Mouse (Mus musculus) CH12.LX (cell line): Measurements from ENCODE around the gene Tubg1. TPM values are rescaled to one million over a fixed set of nuclear protein-coding genes. Genes with fewer than 3 reads are reported as not detected.

Experiments
- DNase-seq: peaks from one replicate; pipeline ENCODE4 v3.0.0-alpha.2; 2013; ENCODE audit errors: extremely low read depth
- H3K27ac ChIP-seq: 2 replicates; pipeline ENCODE4 v1.5.1; 2012; ENCODE audit warnings: low read depth, mild to moderate bottlenecking, control low read depth, moderate library complexity; ENCODE audit not compliant: insufficient read depth
- H3K27me3 ChIP-seq: replicated peaks from 2 replicates; pipeline ENCODE3; 2012; ENCODE audit warnings: inconsistent platforms
- H3K36me3 ChIP-seq, 2 experiments: replicated peaks in 1 of 2; 2 replicates each; pipeline versions ENCODE3 to v1.6.1; 2012; ENCODE audit warnings: inconsistent platforms in 1 of 2, low read length in 1 of 2, mild to moderate bottlenecking in 1 of 2, mixed read lengths in 1 of 2, moderate library complexity in 1 of 2; ENCODE audit not compliant: control insufficient read depth in 1 of 2, insufficient read depth in 1 of 2
- H3K4me1 ChIP-seq, 2 experiments: 2 replicates each; pipeline ENCODE4 v1.6.1; 2012; ENCODE audit warnings: inconsistent platforms in 1 of 2, moderate library complexity in 1 of 2; ENCODE audit not compliant: insufficient read depth in 2 of 2, control insufficient read depth in 1 of 2
- H3K4me2 ChIP-seq: 2 replicates; pipeline ENCODE4 v1.6.1; 2012; ENCODE audit warnings: low read depth, mild to moderate bottlenecking, control low read depth; ENCODE audit not compliant: poor library complexity, insufficient read depth, severe bottlenecking
- H3K4me3 ChIP-seq, 3 experiments: fragments of 150-350 bp in 1 of 3; sonication (generic) in 1 of 3; replicated peaks in 1 of 3; 2 replicates each; pipeline versions ENCODE3 to v1.5.1; 2011 to 2012; ENCODE audit warnings: low read depth in 2 of 3, low read length in 2 of 3, mild to moderate bottlenecking in 2 of 3, moderate library complexity in 2 of 3, control low read depth in 1 of 3, improper control_type of control experiment in 1 of 3, inconsistent platforms in 1 of 3, mixed read lengths in 1 of 3; ENCODE audit not compliant: poor library complexity in 1 of 3
- H3K79me2 ChIP-seq: replicated peaks from 2 replicates; pipeline ENCODE4 v1.6.1; 2012; ENCODE audit warnings: mild to moderate bottlenecking, moderate library complexity; ENCODE audit not compliant: control insufficient read depth, poor library complexity, insufficient read depth, severe bottlenecking; ENCODE audit errors: extremely low read depth
- H3K9ac ChIP-seq: 2 replicates; pipeline ENCODE4 v1.6.1; 2012; ENCODE audit warnings: low read depth, mild to moderate bottlenecking, control low read depth, moderate library complexity; ENCODE audit not compliant: insufficient read depth
- H3K9me3 ChIP-seq: replicated peaks from 2 replicates; pipeline ENCODE3; 2012; ENCODE audit warnings: low read length, inconsistent platforms, mixed read lengths
- BHLHE40 ChIP-seq: IDR thresholded peaks from 2 replicates; pipeline ENCODE4 v1.6.1; 2011; ENCODE audit warnings: mild to moderate bottlenecking, low read depth, low read length, improper control_type of control experiment
- E2F4 ChIP-seq: IDR thresholded peaks from 2 replicates; pipeline ENCODE4 v1.6.1; 2011; ENCODE audit warnings: low read depth, low read length, improper control_type of control experiment; ENCODE audit not compliant: insufficient replicate concordance
- ELF1 ChIP-seq: IDR thresholded peaks from 2 replicates; pipeline ENCODE4 v1.6.1; 2014; ENCODE audit warnings: low read depth, mild to moderate bottlenecking, inconsistent platforms, low read length, improper control_type of control experiment
- HCFC1 ChIP-seq: IDR thresholded peaks from 2 replicates; pipeline ENCODE4 v1.6.1; 2012; ENCODE audit warnings: low read depth, mild to moderate bottlenecking, inconsistent platforms, low read length, improper control_type of control experiment
- JUND ChIP-seq: conservative IDR thresholded peaks from 2 replicates; pipeline ENCODE4 v1.6.1; 2011; ENCODE audit warnings: low read depth, low read length, improper control_type of control experiment
- KAT2A ChIP-seq: IDR thresholded peaks from 2 replicates; pipeline ENCODE4 v1.6.1; 2012; ENCODE audit warnings: low read length, improper control_type of control experiment, inconsistent platforms; ENCODE audit not compliant: insufficient replicate concordance
- MAFK ChIP-seq: IDR thresholded peaks from 2 replicates; pipeline ENCODE4 v1.6.1; 2011; ENCODE audit warnings: low read length, improper control_type of control experiment; ENCODE audit not compliant: insufficient replicate concordance
- MEF2A ChIP-seq: IDR thresholded peaks from 2 replicates; pipeline ENCODE4 v1.6.1; 2014; ENCODE audit warnings: low read depth, mild to moderate bottlenecking, inconsistent platforms, low read length, improper control_type of control experiment, borderline replicate concordance
- MXI1 ChIP-seq: IDR thresholded peaks from 2 replicates; pipeline ENCODE4 v1.6.1; 2011; ENCODE audit warnings: mild to moderate bottlenecking, low read depth, low read length, improper control_type of control experiment
- MYC ChIP-seq: IDR thresholded peaks from 2 replicates; pipeline ENCODE4 v1.6.1; 2011; ENCODE audit warnings: low read depth, mild to moderate bottlenecking, improper control_type of control experiment, low read length
- NRF1 ChIP-seq: IDR thresholded peaks from 2 replicates; pipeline ENCODE4 v1.6.1; 2014; ENCODE audit warnings: low read depth, mild to moderate bottlenecking, inconsistent platforms, low read length, improper control_type of control experiment, moderate library complexity
- POLR2A ChIP-seq: IDR thresholded peaks from 2 replicates; pipeline ENCODE4 v1.6.1; 2011; ENCODE audit warnings: low read depth, mild to moderate bottlenecking, improper control_type of control experiment, low read length
- RAD21 ChIP-seq: IDR thresholded peaks from 2 replicates; pipeline ENCODE4 v1.6.1; 2011; ENCODE audit warnings: low read depth, mild to moderate bottlenecking, low read length, improper control_type of control experiment, moderate library complexity
- RCOR1 ChIP-seq: conservative IDR thresholded peaks from 2 replicates; pipeline ENCODE4 v1.6.1; 2012; ENCODE audit warnings: low read depth, mild to moderate bottlenecking, inconsistent platforms, low read length, improper control_type of control experiment
- SMC3 ChIP-seq: IDR thresholded peaks from 2 replicates; pipeline ENCODE4 v1.6.1; 2011; ENCODE audit warnings: low read depth, low read length, improper control_type of control experiment
- TCF12 ChIP-seq: IDR thresholded peaks from 2 replicates; pipeline ENCODE4 v1.6.1; 2014; ENCODE audit warnings: low read depth, mild to moderate bottlenecking, inconsistent platforms, low read length, improper control_type of control experiment
- UBTF ChIP-seq: IDR thresholded peaks from 2 replicates; pipeline ENCODE4 v1.6.1; 2012; ENCODE audit warnings: low read depth, mild to moderate bottlenecking, inconsistent platforms, low read length, improper control_type of control experiment, moderate library complexity
- USF1 ChIP-seq: IDR thresholded peaks from 2 replicates; pipeline ENCODE4 v1.6.1; 2014; ENCODE audit warnings: low read depth, mild to moderate bottlenecking, inconsistent platforms, low read length, improper control_type of control experiment
- USF2 ChIP-seq: conservative IDR thresholded peaks from 2 replicates; pipeline ENCODE4 v1.6.1; 2011; ENCODE audit warnings: low read depth, low read length, improper control_type of control experiment
- ZC3H11A ChIP-seq: IDR thresholded peaks from 2 replicates; pipeline ENCODE4 v1.6.1; 2012; ENCODE audit warnings: low read depth, mild to moderate bottlenecking, inconsistent platforms, low read length, improper control_type of control experiment
- ZKSCAN1 ChIP-seq: IDR thresholded peaks from 2 replicates; pipeline ENCODE4 v1.6.1; 2012; ENCODE audit warnings: low read depth, inconsistent platforms, low read length, improper control_type of control experiment, borderline replicate concordance
- ZMIZ1 ChIP-seq: IDR thresholded peaks from 2 replicates; pipeline ENCODE4 v1.6.1; 2012; ENCODE audit warnings: low read depth, mild to moderate bottlenecking, inconsistent platforms, low read length, improper control_type of control experiment
- ZNF384 ChIP-seq: IDR thresholded peaks from 2 replicates; pipeline ENCODE4 v1.6.1; 2012; ENCODE audit warnings: low read depth, low read length, improper control_type of control experiment, inconsistent platforms
- dilution Hi-C: fragments of 300-500 bp; cut with MboI; formaldehyde crosslinking; loops from 2 replicates; pipeline ENCODE4 v1.14.3; 2020; ENCODE audit warnings: low sequenced_read_pairs; ENCODE audit not compliant: extremely low pct_unique_long_range_greater_than_20kb, extremely low pct_ligation_motif_present
- in situ Hi-C: fragments of 300-500 bp; cut with MboI; formaldehyde crosslinking; loops from 3 replicates; pipeline ENCODE4 v1.14.3; 2019; ENCODE audit warnings: low sequenced_read_pairs, low pct_ligation_motif_present, low pct_unique_long_range_greater_than_20kb, mixed read lengths
- polyA plus RNA-seq: library from polyadenylated mRNA; unstranded; fragments of >175 nt; gene quantifications from 2 replicates; pipeline ENCODE4 v1.2.1, GENCODE M21; 2012; ENCODE audit warnings: low read depth; ENCODE audit not compliant: insufficient read length
- total RNA-seq, 2 experiments: library from RNA; depleted of rRNA; stranded (reverse); fragments of 300-350 nt in 1 of 2; fragments of >200 nt in 1 of 2; gene quantifications; 2 replicates each; pipeline ENCODE4 v1.2.3; 2012 to 2014

Tubg1 gene
- total and polyA plus RNA-seq, 3 experiments = 57.4 to 190 (median 108) TPM

DNA sequence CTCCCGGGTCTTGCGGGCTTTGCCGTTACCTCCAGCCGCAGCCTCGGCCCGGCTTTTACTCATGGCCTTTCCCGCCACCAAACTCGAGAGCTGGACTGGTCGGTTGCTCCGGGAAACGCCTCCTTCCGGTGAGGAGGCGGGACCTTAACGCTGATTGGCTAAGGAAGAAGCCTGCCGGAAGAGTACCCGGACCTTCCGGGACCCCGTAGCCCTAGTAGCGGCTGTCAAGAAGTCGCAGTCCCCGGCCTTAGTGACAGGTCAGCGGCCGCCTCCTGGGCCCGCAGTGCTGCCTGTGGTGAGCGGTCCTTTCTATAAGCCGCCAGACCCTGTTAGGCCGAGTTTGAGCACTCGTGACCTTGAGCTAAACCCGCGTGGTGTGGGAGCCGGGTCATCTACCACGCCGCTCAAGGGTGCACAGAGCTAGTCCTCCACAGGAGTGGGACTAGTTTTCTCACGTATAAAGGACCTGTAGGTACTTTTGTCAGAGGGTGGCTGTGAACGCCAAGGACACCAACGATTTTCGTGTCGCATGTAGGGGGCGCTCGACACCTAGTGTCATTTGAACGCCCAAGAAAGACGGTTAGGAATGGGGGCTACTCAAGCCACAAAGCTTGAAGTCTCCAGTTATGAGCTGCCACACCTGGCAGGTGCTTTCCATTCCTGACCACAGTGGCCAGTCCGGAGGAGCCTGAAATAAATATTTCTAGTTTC, 24.3 kb upstream of the Tubg1 start, which contains the start of gene Psmc3ip (continued):
- TF ChIP-seq JUND (peak; percentile 74; the same call in 1 of the 2 replicates), MYC (0 out of 2 replicates have a peak, but pooled peaks have one; percentile 74), HCFC1 (peak; percentile 87), BHLHE40 (peak; percentile 83), RAD21 (peak; percentile 84), E2F4 (peak; percentile 98), ZKSCAN1 (peak; percentile 19; the same call in 1 of the 2 replicates), UBTF (0 out of 2 replicates have a peak, but pooled peaks have one; percentile 40), USF2 (no peak), POLR2A (peak; percentile 90), MEF2A (peak; percentile 98), ZC3H11A (no peak; the same call in 1 of the 2 replicates), ELF1 (peak; percentile 97), MXI1 (peak; percentile 97), RCOR1 (peak; percentile 90), ZMIZ1 (peak; percentile 89)

GRCm38 (mm10) chr11:101098231-101098630, 21.5 kb upstream of the Tubg1 start:
- in situ Hi-C loops = no loop called here

More at GRCm38 (mm10) chr11:101098231-101098630, 21.5 kb upstream of the Tubg1 start:
- H3K4me1 ChIP-seq = peaks cover 13 to 38% of the 10 kb centered on the region in 2 experiments
- H3K79me2 ChIP-seq = peaks cover 17% of the 10 kb centered on the region
- H3K9me3 ChIP-seq = no peaks in the 10 kb centered on the region
- H3K4me2 ChIP-seq = no peak overlapping the region
- no peak for DNase-seq
- no peak for TF ChIP-seq MXI1
- no peak for TF ChIP-seq USF1
- no peak for TF ChIP-seq SMC3
- TF ChIP-seq MEF2A = no peak
- no peak for TF ChIP-seq RAD21
- TF ChIP-seq UBTF = no peak
- TF ChIP-seq TCF12 = no peak
- no peak for TF ChIP-seq NRF1
- TF ChIP-seq KAT2A = no peak
- TF ChIP-seq ZNF384 = no peak
- no peak for TF ChIP-seq JUND
- TF ChIP-seq E2F4 = no peak
- TF ChIP-seq MAFK = no peak
- no peak overlapping the region for H3K4me3 ChIP-seq
- 0 out of 2 replicates have a peak overlapping the region, but pooled peaks have one; percentile 6 for H3K27ac ChIP-seq
- H3K36me3 ChIP-seq = peaks cover 68 to 74% of the 10 kb centered on the region in 2 experiments
- H3K27me3 ChIP-seq = no peaks in the 10 kb centered on the region
- no peak overlapping the region for H3K9ac ChIP-seq
- dilution Hi-C loops = no loop called here
